Mouse (Mus musculus) forebrain, embryonic 13.5 days (tissue): ENCODE measurements at regions not wholly inside any gene's neighbourhood (a gene's known extent, or its start where the extent isn't known, plus 50 kb on each side); places are given as distances from the start of the nearest gene placed in this dataset.
A peak's percentile ranks its signal among the peaks of the same experiment; 100 is the strongest.

Experiments used
- ATAC-seq: fragments of 200-750 bp; cut with Nextera tagmentation; 2 replicates; pipeline ENCODE4 v1.8.0; 2017
- H3K27ac ChIP-seq: fragments of 300-500 bp; sonication (generic); 2 replicates; pipeline ENCODE4 v1.5.1; 2015; ENCODE audit warnings: inconsistent platforms, mild to moderate bottlenecking, moderate library complexity
- H3K27me3 ChIP-seq: fragments of 300-500 bp; sonication (generic); 2 replicates; pipeline ENCODE4 v1.6.1; 2015; ENCODE audit warnings: mild to moderate bottlenecking, inconsistent platforms
- H3K36me3 ChIP-seq: fragments of 300-500 bp; sonication (generic); 2 replicates; pipeline ENCODE4 v1.6.1; 2015; ENCODE audit warnings: mild to moderate bottlenecking, inconsistent platforms; ENCODE audit not compliant: poor library complexity, severe bottlenecking
- H3K4me1 ChIP-seq: fragments of 300-500 bp; sonication (generic); 2 replicates; pipeline ENCODE4 v1.6.1; 2015; ENCODE audit warnings: inconsistent platforms
- H3K4me2 ChIP-seq: fragments of 300-500 bp; sonication (generic); 2 replicates; pipeline ENCODE4 v1.6.1; 2015; ENCODE audit warnings: inconsistent platforms, mild to moderate bottlenecking, moderate library complexity
- H3K4me3 ChIP-seq: fragments of 300-500 bp; sonication (generic); 2 replicates; pipeline ENCODE4 v1.5.1; 2015; ENCODE audit warnings: mild to moderate bottlenecking, inconsistent platforms
- H3K9ac ChIP-seq: fragments of 300-500 bp; sonication (generic); 2 replicates; pipeline ENCODE4 v1.6.1; 2015; ENCODE audit warnings: mild to moderate bottlenecking, inconsistent platforms
- H3K9me3 ChIP-seq: fragments of 300-500 bp; sonication (generic); replicated peaks from 2 replicates; pipeline ENCODE4 v1.6.1; 2016; ENCODE audit warnings: inconsistent platforms
- WGBS: fragments of 180-500 bp; shearing (Covaris S2); methylation state at CpG from one replicate; pipeline ENCODE4 v1.1.7; 2015; 5-methylcytosine and 5-hydroxymethylcytosine counted together

- Histone ChIP-seq H3K36me3 (no peaks in the 10 kb centered on the region), H3K27ac (no peak overlapping the region), H3K9ac (no peak overlapping the region), H3K9me3 (no peaks in the 10 kb centered on the region), H3K27me3 (no peaks in the 10 kb centered on the region), H3K4me3 (no peak overlapping the region), H3K4me1 (0 out of 2 replicates have a peak, but pooled peaks cover 6% of the 10 kb centered on the region), H3K4me2 (no peak overlapping the region)
- ATAC-seq = no peak
- WGBS = 42% methylated on average over 5 of the region's 5 CpGs
These were observed 245.3 kb downstream of the Adamts20 start for GRCm38 (mm10) chr15:94219907-94220306.

DNA sequence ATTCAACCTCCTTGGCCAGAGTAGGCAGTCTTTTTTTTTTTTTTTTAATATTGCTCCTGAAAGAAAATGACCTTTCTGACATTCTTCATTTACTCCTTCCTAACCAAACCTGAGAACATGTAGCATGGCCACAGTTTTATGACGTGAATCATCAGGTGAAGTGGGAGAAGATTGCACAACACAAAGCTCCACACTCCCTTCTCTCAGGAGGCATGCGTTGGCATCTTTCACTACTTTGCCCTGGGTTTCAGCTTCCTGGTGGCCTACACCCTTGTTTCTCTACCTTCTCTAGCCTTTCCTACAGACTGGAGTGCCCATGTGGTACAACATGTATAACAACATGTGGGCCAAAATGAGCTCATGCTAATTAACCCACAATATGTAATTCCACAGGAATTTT is 248.5 kb downstream of the Adamts20 start:
- no peaks in the 10 kb centered on the region for H3K27me3 ChIP-seq
- H3K36me3 ChIP-seq = no peaks in the 10 kb centered on the region
- ATAC-seq = no peak
- H3K9me3 ChIP-seq = no peaks in the 10 kb centered on the region
- no peak overlapping the region for H3K9ac ChIP-seq
- 0 out of 2 replicates have a peak, but pooled peaks cover 6% of the 10 kb centered on the region for H3K4me1 ChIP-seq
- no peak overlapping the region for H3K4me2 ChIP-seq
- no peak overlapping the region for H3K4me3 ChIP-seq
- 87% methylated on average over 2 of the region's 2 CpGs for WGBS
- no peak overlapping the region for H3K27ac ChIP-seq

DNA sequence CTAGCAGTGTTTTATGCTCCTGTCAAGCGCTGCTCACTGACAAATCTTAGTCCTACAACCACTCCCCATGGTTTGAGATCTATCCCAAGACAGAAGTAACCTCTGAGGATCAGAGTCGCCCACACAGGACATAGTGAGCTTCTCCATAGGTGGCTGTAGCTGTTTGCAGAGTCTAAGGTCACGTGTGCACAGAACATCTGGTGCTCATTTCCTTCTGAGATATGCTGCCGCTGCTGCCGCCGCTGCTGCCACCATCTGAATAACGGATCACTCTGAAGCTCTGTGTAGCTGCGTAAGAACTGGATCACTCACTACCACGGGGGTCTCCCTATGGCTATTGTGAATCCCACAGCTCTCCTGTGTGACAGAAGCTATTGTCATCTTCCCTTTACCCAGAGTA is 250.8 kb downstream of the Adamts20 start:
- 70% methylated on average over 9 of the region's 9 CpGs for WGBS
- H3K36me3 ChIP-seq = no peaks in the 10 kb centered on the region
- H3K9me3 ChIP-seq = no peaks in the 10 kb centered on the region

GRCm38 (mm10) chr15:94213393-94213792 is 251.8 kb downstream of the Adamts20 start:
- H3K4me2 ChIP-seq = no peak overlapping the region
- no peak overlapping the region for H3K27ac ChIP-seq
- H3K9ac ChIP-seq = no peak overlapping the region
- 47% methylated on average over 4 of the region's 4 CpGs for WGBS
- H3K4me1 ChIP-seq = no peaks in the 10 kb centered on the region
- no peaks in the 10 kb centered on the region for H3K27me3 ChIP-seq
- no peaks in the 10 kb centered on the region for H3K36me3 ChIP-seq
- no peak overlapping the region for H3K4me3 ChIP-seq
- no peak for ATAC-seq
- no peaks in the 10 kb centered on the region for H3K9me3 ChIP-seq

More for the DNA sequence above, 250.8 kb downstream of the Adamts20 start:
- H3K9ac ChIP-seq = no peak overlapping the region
- no peak for ATAC-seq
- H3K4me2 ChIP-seq = no peak overlapping the region
- H3K4me3 ChIP-seq = no peak overlapping the region
- H3K27me3 ChIP-seq = no peaks in the 10 kb centered on the region
- no peaks in the 10 kb centered on the region for H3K4me1 ChIP-seq
- no peak overlapping the region for H3K27ac ChIP-seq

DNA sequence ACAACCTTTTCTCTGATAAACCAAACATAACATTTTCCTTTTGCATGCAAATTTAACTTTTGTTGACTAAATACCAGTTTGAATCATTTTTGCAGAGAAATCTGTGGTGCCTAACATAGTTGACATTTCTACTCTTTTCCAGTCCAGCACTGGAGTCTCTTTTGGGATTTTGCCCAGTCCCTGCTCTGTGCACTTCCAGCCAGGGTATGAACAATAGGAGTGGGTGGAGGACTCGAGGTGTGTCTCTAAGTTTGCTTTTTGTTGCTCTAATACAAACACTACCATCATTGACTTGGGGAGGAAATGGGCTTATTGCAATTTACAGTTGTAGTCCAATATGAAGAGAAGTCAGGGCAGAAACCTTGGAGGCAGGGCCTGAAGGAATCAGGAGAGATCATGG is 256.7 kb downstream of the Adamts20 start:
- WGBS = 50% methylated on average over 1 of the region's 1 CpGs

GRCm38 (mm10) chr15:94206454-94206853 is 258.8 kb downstream of the Adamts20 start:
- Histone ChIP-seq H3K9me3 (no peaks in the 10 kb centered on the region), H3K36me3 (no peaks in the 10 kb centered on the region), H3K4me3 (no peak overlapping the region), H3K27ac (no peak overlapping the region), H3K4me1 (no peaks in the 10 kb centered on the region), H3K9ac (no peak overlapping the region), H3K27me3 (no peaks in the 10 kb centered on the region), H3K4me2 (no peak overlapping the region)
- ATAC-seq = no peak
- 79% methylated on average over 8 of the region's 8 CpGs for WGBS

More for the DNA sequence above, 256.7 kb downstream of the Adamts20 start:
- Histone ChIP-seq H3K4me1 (no peaks in the 10 kb centered on the region), H3K9ac (no peak overlapping the region), H3K27me3 (no peaks in the 10 kb centered on the region), H3K27ac (no peak overlapping the region), H3K36me3 (no peaks in the 10 kb centered on the region), H3K9me3 (no peaks in the 10 kb centered on the region), H3K4me3 (no peak overlapping the region), H3K4me2 (no peak overlapping the region)
- ATAC-seq = no peak

- H3K9ac ChIP-seq = no peak overlapping the region
- H3K36me3 ChIP-seq = no peaks in the 10 kb centered on the region
- H3K4me1 ChIP-seq = no peaks in the 10 kb centered on the region
- H3K27ac ChIP-seq = no peak overlapping the region
- WGBS = 75% methylated on average over 11 of the region's 11 CpGs
- H3K4me2 ChIP-seq = no peak overlapping the region
- H3K4me3 ChIP-seq = no peak overlapping the region
- no peaks in the 10 kb centered on the region for H3K9me3 ChIP-seq
- H3K27me3 ChIP-seq = no peaks in the 10 kb centered on the region
- no peak for ATAC-seq
These were observed 259.8 kb downstream of the Adamts20 start for GRCm38 (mm10) chr15:94205309-94205893.

DNA sequence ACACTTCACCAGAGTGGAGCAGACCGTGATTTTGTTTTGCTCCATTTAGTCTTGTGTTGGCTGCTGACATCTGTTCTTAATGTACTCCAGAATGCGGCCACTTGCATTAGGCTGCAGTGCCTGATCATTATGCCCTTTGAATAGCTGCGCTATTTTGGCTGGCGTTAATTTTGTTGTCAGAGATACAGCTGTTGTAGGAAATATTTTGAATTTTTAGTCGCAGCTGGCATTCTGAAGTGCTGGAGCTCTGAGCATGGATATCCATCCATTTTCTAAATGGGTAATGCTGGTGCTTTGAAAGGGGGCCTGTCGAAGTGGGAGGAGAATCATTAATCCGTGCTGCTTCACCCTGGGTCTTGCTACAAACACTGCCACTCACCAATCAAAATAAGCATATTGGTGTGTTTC is 275.1 kb downstream of the Adamts20 start:
- Histone ChIP-seq H3K36me3 (no peaks in the 10 kb centered on the region), H3K4me3 (no peak overlapping the region), H3K9me3 (no peaks in the 10 kb centered on the region), H3K4me2 (no peak overlapping the region), H3K9ac (no peak overlapping the region), H3K4me1 (peaks cover 11% of the 10 kb centered on the region), H3K27ac (no peak overlapping the region), H3K27me3 (no peaks in the 10 kb centered on the region)
- ATAC-seq = peak; percentile 87
- 33% methylated on average over 7 of the region's 7 CpGs for WGBS

DNA sequence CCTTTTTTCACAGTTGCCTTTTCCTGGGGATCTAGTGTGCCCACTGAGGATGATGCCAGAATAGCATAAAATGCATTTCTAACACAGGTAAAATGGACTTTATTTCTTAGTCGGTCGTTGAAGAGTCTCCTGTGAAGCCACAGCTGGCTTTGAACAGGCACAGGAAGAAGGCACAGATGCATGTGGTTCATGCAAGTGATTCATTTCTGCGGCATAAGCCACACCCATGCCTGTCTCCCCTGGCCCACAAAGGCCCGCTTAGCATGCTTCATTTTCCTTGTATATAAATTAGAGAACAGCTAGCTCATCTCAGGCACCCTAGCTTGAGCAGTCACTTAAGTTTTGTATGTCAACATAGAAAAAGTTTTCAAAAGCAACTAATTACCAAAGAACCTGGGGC is 277.6 kb downstream of the Adamts20 start:
- H3K27ac ChIP-seq = no peak overlapping the region
- H3K4me1 ChIP-seq = peaks cover 11% of the 10 kb centered on the region
- no peak overlapping the region for H3K4me2 ChIP-seq
- no peak for ATAC-seq
- H3K4me3 ChIP-seq = no peak overlapping the region
- no peaks in the 10 kb centered on the region for H3K36me3 ChIP-seq
- H3K27me3 ChIP-seq = no peaks in the 10 kb centered on the region
- no peak overlapping the region for H3K9ac ChIP-seq
- WGBS = 81% methylated on average over 4 of the region's 4 CpGs
- no peaks in the 10 kb centered on the region for H3K9me3 ChIP-seq

GRCm38 (mm10) chr15:94183663-94184375 is 281.4 kb downstream of the Adamts20 start:
- no peak overlapping the region for H3K27ac ChIP-seq
- no peak overlapping the region for H3K9ac ChIP-seq
- no peak overlapping the region for H3K4me2 ChIP-seq
- no peaks in the 10 kb centered on the region for H3K9me3 ChIP-seq
- H3K27me3 ChIP-seq = no peaks in the 10 kb centered on the region
- H3K4me1 ChIP-seq = no peaks in the 10 kb centered on the region
- H3K4me3 ChIP-seq = no peak overlapping the region
- no peaks in the 10 kb centered on the region for H3K36me3 ChIP-seq
- ATAC-seq = no peak
- 94% methylated on average over 6 of the region's 6 CpGs for WGBS

GRCm38 (mm10) chr15:94174083-94174482 is 291.1 kb downstream of the Adamts20 start:
- Histone ChIP-seq H3K9me3 (no peaks in the 10 kb centered on the region), H3K4me2 (no peak overlapping the region), H3K27ac (no peak overlapping the region), H3K4me3 (no peak overlapping the region), H3K9ac (no peak overlapping the region), H3K4me1 (no peaks in the 10 kb centered on the region), H3K36me3 (no peaks in the 10 kb centered on the region), H3K27me3 (no peaks in the 10 kb centered on the region)
- no peak for ATAC-seq
- 68% methylated on average over 7 of the region's 7 CpGs for WGBS

- Histone ChIP-seq H3K36me3 (no peaks in the 10 kb centered on the region), H3K4me3 (no peak overlapping the region), H3K27me3 (no peaks in the 10 kb centered on the region), H3K4me2 (no peak overlapping the region), H3K9ac (no peak overlapping the region), H3K9me3 (no peaks in the 10 kb centered on the region), H3K4me1 (no peaks in the 10 kb centered on the region), H3K27ac (no peak overlapping the region)
- ATAC-seq = no peak
- 86% methylated on average over 4 of the region's 4 CpGs for WGBS
These were observed 304.4 kb downstream of the Adamts20 start for GRCm38 (mm10) chr15:94160806-94161205.

DNA sequence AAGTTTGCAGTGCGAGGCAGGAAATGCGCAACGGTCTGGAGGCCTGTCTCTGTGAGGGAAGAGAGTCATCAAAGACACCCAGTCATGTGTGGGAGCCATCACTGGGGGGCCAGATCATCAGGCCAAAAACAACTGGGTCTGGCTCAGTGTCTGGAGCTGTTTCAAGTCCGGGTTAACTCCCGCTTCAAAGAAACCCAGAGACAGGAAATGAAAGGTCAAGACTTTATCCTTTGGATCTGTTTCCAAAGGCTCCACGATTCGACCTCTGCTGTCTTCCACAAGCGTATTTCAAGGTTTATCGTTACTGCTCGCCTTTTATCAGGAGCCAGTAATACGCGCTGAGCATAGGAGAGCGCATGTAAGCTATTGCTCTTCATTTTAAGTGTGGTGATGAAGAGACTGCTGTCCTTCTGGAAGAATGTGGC is 325.7 kb downstream of the Adamts20 start:
- Histone ChIP-seq H3K36me3 (no peaks in the 10 kb centered on the region), H3K4me3 (no peak overlapping the region), H3K9ac (no peak overlapping the region), H3K4me1 (peaks cover 13% of the 10 kb centered on the region; the same call in 1 of the 2 replicates), H3K4me2 (no peak overlapping the region), H3K27me3 (no peaks in the 10 kb centered on the region), H3K27ac (no peak overlapping the region), H3K9me3 (no peaks in the 10 kb centered on the region)
- ATAC-seq = no peak
- WGBS = 77% methylated on average over 13 of the region's 13 CpGs
